Mouse (Mus musculus) liver, adult 2 months (tissue): ENCODE measurements around the gene Gm17949.

Experiments used
- CTCF ChIP-seq: fragments of 200-500 bp; IDR thresholded peaks from 2 replicates; pipeline ENCODE4 v1.5.1; 2011; ENCODE audit warnings: low read depth, low read length, control low read depth
- POLR2A ChIP-seq: fragments of 200-500 bp; IDR thresholded peaks from 2 replicates; pipeline ENCODE4 v1.6.1; 2011; ENCODE audit warnings: low read length, control low read depth; ENCODE audit not compliant: insufficient read depth; ENCODE audit errors: extremely low read depth

GRCm38 (mm10) chr17:57019693-57020092 lies 8.4 kb downstream of the Gm17949 start:
- no peak for TF ChIP-seq POLR2A
- TF ChIP-seq CTCF, result no peak
